Mouse (Mus musculus) olfactory bulb, adult 2 months (tissue): Measurements from ENCODE around the gene Tspan33.

Experiments
- CTCF ChIP-seq: fragments of 200-500 bp; IDR thresholded peaks from 2 replicates; pipeline ENCODE4 v1.5.1; 2012; ENCODE audit warnings: low read depth, mild to moderate bottlenecking, low read length, moderate library complexity; ENCODE audit not compliant: insufficient read depth
- POLR2A ChIP-seq: fragments of 200-500 bp; IDR thresholded peaks from 2 replicates; pipeline ENCODE4 v1.6.1; 2012; ENCODE audit warnings: mild to moderate bottlenecking, low read depth, low read length, moderate library complexity; ENCODE audit not compliant: insufficient read depth

GRCm38 (mm10) chr6:29721890-29722289 lies 27.9 kb downstream of the Tspan33 start:
- TF ChIP-seq CTCF, result no peak
- no peak for TF ChIP-seq POLR2A
